Mouse (Mus musculus) lung, postnatal 10 days (tissue): ENCODE measurements around the gene Gpx6.

Experiments used
- DNase-seq: peaks from one replicate; pipeline ENCODE4 v3.0.0; 2021

Gpx6 gene

DNA sequence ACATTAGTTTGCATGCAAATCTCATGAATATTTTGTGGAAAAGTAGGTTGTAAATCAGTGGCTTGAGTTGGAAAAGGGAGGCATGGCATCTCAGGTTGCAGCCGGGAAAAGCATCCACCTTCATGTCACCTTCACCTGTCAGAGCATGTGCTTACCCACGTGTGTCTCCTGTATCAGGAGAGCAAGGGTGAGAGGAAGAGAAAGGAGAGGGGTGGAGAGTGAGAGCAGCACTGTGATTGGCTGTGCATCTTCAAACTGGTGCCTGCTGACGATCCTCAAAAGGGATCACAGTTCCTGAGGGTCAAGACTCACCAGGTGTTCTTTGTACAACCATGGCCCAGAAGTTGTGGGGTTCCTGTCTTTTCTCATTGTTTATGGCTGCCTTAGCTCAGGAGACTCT is at the start of gene Gpx6:
TSS of gene Gpx6 (plus strand) at position 200 of the 400 bp plus-strand sequence.
- DNase-seq, result no peak

DNA sequence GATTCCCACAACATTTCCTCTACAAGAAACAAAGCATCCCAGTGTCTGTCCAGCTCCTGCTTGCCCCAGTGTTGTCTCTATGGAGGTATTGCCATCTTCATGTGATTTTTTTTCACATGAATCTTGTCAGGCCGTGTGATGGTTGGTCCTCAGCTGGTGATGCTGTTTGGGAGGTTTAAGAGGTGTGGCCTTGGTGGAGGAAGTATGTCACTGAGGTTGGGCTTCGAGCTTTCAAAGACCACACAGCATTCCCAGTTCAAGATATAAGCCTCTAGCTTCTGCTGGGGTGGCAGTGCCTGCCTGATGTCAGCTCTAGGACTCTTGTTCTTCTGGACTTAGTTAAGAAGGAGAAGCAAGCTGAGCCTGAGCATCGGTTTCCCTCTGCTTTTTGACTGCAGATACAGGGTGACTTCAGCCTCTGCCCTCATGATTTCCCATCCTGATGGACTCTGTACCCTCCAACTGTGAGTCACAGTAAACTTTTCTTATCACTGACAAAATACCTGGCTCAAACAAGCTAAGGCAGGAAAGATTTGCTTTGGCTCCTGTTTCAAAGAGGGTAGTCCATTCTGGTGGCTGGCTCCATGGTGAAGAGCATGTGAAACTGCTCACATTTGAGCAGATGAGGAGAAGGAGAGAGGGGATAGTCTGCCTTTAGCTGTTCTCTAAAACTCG is 49.0 kb upstream of the Gpx6 start:
- DNase-seq, result no peak

DNA sequence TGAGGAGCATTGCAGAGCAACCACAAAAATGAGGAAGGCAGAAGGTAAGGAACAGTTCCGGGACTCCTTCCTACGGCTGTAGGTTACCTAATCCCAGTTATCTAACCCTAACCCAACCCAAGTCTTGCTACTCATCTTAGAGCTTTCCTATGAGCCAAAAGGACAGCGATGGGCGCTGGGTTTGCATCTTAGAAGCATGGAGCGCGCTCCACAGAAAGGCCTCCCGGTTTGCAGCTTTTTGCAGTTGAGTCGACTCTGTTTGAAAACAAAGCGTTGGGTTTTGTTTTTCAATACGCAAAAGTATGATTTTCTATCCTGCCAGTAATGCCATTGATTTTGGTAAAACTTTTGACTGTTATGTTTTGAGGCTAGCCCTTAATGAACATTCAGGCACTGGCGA is 48.0 kb upstream of the Gpx6 start:
- no peak for DNase-seq

DNA sequence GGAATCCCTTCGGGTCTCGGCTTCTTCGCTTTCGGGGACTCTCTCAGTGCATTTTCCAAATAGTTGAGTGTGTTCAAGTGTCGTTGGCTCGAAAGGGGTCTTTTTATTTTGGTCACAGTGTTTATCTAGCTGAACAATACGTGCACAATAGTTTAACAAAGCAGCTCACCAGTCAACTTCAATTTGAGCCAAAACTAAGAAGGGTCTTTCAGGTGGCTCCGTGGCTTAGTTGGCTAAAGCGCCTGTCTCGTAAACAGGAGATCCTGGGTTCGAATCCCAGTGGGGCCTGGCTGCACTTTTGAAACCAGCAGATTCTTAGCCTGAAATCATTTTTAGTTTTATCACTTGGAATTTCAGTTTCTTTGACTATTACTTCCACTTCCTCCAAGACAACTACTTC is 47.6 kb upstream of the Gpx6 start:
- no peak for DNase-seq

DNA sequence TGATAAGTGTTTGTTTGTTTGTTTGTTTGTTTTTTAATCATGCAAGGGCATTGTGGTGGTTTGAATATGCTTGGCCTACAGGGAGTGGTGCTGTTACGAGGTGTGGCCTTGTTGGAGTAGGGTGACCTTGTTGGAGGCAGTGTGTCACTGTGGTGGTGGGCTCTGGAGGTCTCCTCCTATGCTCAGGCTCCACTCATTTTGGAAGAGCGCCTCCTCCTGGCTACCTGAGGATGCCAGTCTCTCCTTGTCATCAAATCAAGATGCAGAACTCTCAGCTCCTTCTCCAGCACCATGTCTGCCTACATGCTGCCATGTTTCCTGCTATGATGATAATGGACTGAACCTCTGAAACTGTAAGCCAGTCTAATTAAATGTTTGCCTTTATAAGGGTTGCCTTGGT is 46.2 kb upstream of the Gpx6 start:
- DNase-seq, result no peak

DNA sequence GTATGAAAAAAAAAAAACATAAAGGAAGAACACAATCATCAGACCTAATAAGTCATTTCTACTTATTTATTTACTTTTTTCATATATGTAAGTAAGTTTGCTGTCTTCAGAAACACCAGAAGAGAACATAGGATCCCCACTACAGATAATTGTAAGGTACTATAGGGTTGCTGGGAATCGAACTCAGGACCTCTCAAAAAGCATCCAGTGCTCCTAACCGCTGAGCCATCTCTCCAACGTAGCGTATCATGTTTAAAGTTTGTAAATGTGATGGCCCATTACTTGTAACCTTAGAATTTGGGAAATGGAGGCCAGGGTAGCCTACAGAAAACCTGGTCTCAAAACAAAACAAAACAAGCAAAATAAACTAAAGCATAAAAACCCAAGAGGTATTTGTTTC is 44.4 kb upstream of the Gpx6 start:
- no peak for DNase-seq

DNA sequence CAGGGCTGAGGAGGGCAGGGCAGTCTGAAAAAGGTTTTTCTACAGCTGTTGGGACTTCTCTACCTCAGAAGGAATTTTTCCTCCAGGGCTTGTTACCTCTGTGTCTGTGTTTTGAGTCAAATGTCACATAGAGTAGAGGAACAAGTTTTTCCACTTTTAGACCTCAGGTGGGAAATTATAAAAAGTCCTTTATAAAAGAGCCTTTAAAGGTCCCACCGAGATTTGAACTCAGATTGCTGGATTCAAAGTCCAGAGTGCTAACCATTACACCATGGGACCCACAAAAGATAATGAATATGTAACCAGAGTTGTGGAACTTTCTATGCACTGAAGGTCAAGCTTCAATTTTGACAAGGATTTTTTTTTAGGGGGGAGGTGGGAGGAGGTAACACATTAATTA is 43.7 kb upstream of the Gpx6 start:
- DNase-seq, result no peak

DNA sequence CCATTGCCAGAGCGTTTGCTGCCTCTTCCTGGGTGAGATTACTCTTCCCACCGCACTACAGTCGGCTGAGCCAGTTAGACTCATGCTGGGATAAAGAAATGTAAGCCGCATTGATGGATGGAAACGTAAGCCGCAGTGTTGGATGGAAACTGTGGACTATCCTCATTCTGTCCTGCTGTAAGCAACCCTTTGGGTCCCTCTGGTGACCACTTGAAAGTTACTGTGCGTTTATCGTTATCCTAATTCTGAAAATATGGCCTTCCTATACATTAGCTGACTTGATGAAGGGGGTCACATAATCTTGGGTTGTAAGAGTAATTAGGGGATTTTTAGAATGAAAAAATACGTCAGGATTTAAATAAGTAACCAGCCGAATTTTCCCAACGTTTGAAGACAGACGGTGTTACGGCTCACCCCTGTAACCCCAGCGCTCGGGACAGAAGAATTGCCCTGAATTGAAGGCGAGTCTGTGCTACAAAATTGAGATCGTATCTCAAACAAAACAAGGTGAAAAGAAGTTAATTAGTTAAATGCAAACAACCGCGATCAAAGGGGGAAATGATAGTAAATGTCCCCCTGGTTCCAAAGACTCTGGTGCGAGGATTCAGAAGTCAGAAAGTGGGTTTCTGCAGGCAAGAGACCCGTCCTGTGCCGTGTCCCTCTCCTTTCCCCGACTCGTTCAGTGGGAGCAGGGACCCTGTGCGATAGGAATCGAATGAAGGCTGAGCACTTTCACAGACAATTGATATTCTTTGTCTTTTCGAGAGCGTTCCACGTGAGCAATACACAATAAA is 36.7 kb upstream of the Gpx6 start:
- peak; percentile 13 for DNase-seq

DNA sequence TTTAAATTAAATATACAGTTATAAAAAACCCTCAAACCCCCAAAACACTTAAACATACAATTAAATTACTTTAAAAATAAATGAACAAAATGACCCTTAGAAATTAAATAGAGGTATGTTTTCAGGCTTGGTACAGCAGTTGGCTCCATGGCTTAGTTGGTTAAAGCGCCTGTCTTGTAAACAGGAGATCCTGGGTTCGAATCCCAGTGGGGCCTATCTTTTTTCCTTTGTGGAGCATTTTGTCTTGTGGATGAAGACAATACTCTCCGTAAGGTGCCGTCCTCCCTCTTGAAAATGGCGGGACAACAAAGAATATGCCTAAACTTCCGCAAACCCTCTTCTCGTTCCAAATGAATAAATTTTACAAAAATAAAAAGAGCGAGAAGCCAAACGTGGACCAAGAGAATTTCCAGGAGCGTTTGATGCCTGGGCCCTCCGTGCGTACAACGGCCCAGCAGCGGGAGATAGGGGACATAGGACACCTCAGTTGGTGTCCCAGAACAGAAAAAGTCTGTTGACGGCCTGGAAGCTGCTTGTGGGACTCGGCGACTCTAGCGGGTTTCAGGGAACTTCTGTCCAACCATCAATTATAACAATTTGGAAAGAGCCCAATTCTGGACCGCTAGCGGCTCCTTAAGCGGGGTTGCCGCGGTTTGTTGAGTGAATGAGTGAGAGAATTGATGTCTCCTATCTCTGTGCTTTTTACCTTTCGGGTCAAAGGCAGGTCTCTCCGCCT is 35.9 kb upstream of the Gpx6 start:
- DNase-seq, result peak; percentile 53

DNA sequence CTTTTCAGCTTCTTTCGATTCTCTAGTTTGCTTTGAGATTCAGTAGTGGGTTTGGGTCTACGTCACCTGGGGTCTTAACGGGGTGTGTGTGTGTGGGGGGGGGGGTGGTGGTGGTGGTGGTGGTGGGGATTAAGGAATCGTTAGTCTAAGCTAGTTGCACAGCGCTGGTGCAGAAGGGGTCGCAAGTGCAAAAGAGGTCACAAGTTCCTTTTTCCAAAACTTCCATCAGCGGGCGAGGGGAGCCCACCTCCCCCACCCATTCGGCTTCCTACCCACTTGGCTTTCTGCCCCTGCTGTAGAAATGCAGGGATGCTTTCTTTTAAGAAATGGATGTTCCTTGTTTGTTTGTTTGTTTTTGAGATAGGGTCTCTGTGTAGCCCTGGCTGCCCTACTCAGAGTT is 35.4 kb upstream of the Gpx6 start:
- DNase-seq, result no peak

DNA sequence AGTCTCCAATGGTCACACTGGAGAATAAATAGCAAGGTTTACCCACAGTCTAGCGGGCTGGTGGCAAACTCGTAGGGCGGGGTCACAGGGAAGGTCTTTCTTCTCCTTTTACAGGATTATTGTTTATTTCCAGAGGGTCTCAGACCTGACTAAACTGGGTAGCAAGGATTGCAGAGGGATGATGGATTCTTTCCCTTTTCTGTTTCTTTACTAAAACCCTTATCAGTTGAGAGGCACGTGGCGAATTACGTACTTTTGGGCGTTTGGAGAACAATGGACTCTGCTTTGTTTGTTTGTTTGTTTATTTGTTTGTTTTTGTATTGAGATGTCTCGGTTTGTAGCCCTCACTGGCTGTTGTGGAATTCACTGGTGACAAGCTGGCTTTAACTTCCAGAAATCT is 32.8 kb upstream of the Gpx6 start:
- DNase-seq, result no peak

DNA sequence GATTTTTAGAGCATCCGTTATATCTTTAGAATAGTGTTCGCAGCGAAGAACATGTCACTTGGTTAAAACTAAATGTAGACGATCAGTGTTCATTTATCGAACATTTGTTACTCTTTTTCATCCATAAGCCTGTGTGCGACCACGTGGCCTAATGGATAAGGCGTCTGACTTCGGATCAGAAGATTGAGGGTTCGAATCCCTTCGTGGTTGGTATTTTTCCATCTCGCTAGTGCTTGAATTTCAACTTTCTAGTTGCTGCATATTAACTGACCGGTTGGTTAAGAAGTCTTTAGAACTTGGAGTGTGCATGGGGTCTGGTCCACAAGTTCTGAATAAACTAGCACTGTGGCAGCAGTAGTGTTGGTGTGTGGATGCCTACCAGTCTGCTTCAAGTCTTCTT is 32.4 kb upstream of the Gpx6 start:
- DNase-seq, result peak; percentile 83

DNA sequence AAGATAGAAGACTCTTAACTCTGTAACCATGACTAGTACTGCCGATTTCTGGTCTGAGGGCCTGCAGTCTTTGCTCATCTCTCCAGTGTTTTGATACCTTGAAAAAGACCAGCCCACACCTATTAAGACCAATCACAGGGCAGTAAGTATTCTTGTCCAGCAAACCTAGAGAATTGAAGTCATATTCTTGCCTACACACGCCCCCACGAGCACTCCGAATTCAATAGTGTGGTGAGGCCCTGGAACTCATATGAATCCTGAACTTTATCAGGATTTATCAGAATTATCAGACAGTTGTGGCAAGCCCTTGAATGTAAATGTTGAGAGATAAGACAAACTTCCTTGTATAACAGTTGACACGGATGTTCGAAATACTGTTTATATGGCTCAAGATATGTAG is 19.3 kb upstream of the Gpx6 start, which contains the start of gene Gpx5:
TSS of gene Gpx5 (minus strand) at position 101 of the 400 bp plus-strand sequence.
- DNase-seq, result no peak

DNA sequence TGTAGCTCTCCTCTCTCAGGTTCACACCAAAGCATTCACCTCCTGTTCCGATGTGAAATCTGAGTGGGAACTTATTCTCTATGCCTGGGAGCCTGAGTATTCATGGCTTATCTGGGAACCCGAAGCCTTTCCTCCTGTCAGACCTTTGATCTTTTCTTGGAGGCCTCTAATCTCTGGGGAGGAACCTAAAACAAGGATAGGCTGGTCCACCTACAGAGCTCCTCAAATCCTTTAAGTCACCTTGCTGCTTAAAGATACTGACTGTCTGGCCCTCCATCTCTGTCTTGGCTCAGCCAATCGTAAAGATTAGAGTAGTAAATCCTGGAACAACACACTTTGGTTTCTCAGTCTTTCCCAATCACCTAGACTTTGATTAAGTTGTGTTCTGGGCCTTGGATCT is 13.4 kb upstream of the Gpx6 start:
- DNase-seq, result no peak

DNA sequence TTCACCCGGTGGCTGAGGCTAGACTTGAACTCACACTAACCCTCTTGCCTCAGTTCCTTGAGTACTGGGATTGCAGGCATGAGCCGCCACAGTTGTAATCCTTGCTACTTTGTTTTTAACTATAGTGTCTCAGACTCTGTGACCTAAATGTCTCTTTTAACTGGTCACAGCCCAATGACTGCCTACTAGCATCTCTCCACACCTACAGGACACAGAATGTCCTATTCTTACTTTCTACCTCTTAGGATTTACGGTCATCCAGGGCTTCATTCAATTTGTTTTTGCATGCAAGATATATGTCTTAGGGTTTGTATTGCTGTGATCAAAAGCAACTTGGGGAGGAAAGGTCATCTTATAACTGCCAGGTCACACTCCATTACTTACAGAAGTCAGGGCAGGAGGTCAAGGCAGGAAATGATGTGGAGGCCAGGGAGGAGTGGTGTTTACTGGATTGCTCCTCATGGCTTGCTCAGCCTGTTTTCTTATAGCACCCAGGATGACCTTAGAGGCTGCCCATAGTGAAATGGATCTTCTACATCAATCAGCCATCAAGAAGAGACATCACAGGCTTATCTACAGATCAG is 7.3 kb upstream of the Gpx6 start:
- DNase-seq, result no peak

DNA sequence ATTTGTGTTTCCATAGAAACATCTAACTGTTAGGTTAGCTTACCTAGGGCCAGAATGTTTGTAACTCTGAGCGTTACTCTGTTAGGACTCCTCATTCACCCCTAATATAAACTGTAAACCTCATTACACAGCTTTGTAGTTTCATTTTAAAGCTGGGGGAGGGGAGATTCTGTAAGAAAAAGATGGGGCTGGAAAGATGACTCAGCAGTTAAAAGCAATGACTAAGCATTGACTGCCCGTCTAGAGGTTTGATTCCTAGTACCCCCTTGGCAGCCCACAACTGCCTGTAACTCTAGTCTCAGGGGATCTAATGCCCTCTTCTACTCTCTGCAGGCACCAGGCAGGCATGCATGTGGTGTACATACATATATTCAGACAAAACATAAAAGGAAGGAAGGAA is 2.1 kb upstream of the Gpx6 start:
- no peak for DNase-seq

DNA sequence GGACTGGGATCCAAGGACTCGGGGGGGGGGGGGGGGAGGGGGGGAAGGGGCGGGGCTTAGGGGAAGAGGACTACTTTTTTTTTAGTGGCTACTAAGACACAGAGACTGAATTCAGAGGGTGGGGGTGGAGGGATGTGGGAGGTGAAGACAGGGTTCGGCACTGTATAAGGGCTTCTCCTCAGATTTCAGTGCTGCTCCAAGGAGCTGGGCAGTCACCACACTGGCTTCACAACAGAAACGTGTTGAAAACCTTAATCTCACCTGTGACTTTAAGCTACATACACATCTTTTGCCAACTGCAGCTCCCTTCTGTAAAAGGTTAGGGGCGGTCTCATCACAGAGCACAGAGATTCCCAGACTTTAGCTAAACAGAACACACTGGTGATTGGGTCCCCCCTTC is 929 bp downstream of the Gpx6 start:
- no peak for DNase-seq

DNA sequence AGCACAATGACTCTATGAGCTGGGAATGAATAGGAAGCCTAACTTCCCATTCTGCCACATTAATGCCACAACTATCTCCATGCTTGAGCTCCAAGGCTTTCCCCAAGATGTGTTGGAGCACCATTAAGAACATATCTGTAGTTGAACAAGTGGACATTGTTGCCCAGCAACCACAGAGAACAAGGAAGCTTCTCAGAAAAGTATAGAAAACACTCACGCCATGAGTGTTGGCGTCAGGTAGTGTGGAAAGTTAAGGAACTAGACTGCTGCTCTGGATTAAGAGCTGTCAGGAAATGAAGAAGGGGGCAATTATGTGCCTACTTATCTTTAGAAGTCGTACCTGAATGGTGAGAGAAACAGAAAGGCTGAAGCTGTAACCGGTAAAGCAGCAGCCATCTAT is 2.0 kb downstream of the Gpx6 start:
- no peak for DNase-seq

DNA sequence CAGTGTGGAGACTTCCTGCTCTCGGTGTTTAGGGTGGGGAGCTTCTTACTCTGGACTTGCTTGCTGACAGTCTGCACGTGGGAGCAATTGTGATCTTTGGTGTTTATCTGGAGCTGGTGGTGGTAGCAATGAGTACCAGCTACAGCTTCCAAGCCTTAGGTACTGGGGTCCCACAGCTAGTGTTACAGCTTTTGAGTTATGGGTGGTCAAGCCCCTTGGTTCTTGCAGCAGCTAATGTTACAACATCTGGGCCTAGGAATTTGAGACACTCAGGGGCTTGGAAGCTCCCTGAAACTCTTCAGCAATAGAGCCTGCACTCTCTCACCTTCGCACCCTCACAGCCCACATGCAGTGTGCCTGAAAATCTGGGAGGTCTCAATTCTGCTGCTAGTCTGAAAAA is 8.3 kb downstream of the Gpx6 start:
- DNase-seq, result peak; percentile 14

DNA sequence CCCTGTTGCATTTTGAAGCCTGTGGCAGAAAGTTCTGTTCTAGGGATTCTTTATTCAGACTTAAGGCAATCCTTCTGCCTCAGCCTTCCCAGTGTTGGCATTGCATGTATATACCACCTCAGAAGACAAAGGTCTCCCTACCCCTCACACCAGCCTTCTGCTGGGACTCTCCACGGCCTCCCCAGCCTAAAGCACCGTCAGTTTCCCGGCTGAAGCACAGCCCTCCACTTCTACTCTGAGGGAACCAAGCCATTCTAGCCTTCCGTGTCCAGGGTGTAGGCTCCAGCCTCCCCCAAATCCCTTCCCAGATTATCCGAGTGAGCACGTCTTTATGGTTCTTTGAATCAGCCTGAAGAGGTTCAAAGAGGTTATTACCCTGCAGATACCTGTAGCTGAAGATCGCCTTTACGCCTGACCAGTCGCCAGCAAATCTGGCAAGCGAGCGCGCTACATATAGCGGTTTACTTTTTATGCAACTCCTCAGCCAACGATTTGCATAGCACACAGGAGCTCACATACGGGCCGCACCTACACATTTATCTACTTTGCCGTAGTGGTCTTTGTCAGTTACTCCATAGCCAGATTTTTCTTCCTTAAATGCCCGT is 10.1 kb downstream of the Gpx6 start:
- no peak for DNase-seq

DNA sequence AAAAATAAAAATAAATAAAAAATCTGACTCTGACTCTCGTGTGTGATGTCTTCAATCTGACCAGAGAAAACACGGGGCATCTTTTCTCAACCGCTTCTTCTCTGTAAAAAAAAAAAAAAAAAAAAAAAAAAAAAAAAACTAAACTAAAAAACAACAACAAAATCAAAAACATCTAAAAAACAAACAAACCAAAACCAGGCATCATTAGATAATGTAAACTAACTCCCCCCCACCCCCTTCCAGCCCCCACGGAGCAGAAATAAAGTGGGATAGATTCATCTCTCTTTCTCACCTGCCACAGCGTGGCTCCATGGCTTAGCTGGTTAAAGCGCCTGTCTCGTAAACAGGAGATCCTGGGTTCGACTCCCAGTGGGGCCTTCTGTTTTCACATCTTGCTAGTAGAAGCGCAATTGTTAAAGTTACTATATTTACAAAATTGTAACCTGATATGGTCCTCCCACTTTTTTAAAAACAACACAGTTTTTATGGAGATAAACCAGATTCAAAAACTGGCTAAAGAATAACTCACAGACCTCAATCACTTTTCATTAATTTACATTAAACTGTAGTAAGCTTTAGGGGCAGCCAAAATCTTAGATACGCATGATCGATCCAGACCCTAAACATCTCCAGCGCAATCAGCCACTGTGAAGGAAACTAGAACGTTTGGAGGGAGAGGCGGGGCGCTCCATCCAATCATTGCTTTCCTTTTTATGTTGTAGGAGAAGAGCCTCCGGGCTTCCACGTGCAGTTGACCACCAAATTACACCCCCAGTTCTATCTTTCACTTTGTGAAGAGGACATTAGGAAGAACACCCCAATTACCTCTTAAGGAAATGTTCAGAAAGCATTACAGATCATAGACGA is 10.8 kb downstream of the Gpx6 start:
- DNase-seq, result no peak

DNA sequence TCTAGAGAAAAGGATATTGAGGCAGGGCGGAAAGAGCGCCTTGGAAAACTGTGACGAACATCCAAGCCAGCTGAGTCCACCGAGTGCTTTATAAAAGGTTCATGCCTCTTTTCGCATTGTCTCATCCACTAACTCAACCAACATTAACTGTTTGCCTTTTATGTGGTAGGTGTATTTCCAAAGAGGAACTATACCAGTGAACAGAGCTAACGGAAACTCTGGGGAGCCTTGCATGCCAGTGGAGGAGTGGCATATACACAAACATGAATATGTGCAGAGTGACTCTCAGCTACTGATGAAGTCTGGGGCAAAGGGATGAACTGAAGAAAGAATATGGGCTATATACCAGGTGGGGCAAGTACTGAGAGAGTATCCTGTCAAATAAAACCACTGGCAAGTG is 11.5 kb downstream of the Gpx6 start:
- DNase-seq, result no peak
